Mouse (Mus musculus) NIH3T3 (cell line): ENCODE measurements around the gene Ankrd27.
A peak's percentile ranks its signal among the peaks of the same experiment; 100 is the strongest.

Source experiments
- DNase-seq: peaks from one replicate; pipeline ENCODE4 v3.0.0-alpha.2; 2012; ENCODE audit warnings: low read depth

Ankrd27 gene

DNA sequence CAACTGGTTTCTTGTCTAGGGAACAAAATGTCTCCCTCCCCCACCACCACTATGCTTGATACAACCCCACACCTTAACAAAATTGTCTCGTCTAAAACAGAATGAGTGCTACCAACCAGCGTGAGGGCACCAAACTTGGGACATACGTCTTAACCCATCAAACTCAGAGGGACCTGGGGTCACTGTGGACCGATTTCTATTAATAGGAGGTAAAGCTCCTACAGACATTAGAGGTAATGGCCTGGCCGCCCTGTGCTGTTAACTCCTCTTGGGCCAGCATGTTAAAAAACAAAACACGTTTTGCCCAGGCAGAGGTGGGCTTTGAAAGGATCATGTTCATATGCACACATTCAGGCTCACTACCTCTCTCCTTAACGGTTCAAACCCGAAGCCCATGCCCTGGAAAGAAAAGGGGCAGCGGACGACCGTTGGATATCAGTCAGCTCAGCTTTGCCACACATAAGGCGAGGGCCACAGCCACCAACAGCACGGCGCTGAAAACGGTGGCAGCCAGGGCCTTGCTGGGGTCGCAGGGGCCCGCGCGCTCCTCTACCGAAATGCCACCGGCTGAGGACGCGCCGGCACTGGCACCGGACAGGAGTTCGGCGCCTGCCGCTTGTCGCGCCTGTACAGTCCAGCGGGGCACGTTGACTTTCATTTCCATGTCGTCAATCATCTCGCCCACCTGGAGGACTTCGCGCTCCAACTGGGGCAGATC lies 1.8 kb upstream of the Ankrd27 start:
- no peak for DNase-seq

DNA sequence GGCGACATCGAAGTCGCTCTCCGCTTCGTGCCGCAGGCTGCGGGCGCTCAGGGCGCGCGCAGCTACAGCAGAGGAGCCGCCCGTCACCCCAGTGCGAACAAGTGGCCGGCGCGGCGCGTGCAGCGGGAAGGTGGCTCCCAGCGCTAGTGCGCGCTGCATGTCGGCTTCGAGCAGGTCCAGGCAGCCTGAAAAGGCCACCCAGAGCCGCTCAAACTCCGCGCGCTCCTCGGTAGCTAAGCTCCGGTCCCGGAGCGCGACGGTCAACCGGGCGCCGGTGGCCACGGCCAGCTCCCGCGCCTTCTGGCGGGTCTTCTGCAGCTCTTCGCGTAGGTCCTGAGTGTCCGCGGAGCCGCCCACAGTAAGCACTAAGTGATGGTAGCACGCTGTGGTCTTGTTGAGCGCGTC lies 1.3 kb upstream of the Ankrd27 start:
- no peak for DNase-seq

DNA sequence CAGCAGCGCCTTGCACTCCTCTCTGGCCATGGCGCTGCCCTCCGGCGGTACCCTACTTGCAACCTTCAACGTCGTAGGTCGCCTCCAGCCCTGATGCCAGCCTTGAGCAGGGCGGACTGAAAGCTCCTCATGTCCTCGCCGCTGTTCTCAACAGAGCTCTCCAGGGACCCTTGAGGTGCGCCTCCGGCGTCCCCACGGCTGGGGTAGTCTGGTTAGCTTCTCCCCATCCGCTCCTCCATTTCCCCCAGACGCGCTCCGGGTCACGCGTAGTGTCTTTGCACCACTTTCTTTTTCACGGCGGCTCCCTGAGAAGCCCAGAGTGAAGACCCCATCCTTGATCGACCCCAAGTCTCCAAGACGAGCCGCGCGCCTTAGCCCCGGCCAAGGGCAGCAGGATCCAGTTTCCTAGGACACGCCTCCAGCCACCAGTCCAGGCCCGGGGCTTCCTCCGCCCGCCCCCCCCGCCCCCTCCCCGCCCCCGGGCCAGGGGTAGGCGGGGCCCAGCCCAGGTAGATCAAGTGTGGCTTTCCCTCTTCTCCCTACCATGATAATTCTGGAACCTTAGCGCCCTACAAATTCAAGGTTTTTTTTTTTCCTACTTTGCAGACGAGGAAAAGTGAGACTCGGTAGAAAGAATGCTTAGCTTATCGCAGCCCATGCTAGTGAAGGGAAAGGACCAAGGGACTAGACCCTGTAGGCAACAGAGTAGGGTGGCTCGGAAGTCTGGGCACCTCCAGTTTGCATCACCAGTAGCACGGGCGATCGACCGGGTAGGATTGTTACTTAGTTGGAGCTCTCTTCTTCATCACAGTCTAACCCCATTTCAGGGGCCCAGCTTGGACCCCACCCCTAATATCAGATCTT lies 621 bp upstream of the Ankrd27 start, which contains the start of gene Rgs9bp:
Rgs9bp (minus strand) TSS at position 392 of the 864 bp plus-strand sequence.
- peak; percentile 75 for DNase-seq

DNA sequence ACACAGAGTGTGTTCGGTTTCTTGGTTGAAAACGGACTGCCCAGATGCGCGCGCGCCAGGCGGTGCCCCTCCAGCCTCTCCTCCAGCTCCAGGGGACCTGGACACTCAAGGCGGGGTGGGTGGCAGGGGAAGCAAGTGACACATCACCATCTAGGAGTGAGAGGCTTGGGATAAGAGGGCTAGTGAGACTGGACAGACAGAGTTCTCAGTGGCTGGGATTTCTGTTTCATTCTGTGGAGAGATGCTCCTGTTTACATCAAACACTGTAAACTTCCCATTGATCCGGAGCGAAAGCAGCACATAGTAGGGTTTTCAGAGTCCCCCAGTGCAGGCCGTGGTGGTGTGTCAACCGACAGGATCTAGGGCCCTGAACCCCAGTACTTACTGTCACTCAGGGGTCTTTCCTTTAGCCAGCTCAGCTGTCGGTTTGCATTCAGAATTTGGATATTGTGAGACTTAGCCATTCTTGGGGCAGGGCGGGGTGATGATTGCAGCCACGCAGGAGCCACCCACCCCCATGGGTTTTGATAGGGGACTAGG lies 932 bp downstream of the Ankrd27 start:
- DNase-seq, result no peak

DNA sequence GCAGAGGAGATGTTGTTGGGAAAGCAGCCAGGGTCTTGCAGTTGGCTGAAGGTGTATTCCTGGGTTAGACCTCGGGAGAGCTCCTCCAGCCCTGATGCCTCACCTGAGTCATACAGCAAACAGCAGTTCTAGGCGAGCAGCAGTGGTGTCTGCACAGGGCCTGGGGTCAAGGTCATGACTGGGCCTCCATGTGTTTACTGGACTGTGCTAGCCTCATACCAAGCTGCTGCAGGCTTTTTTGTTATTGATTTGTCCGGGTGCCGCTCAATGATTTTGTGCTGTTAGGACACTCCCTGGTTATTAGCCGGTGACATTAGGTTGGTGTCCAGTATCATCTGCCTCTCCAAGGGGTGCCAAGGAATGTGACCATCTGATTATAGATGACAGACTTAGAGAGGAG lies 1.7 kb downstream of the Ankrd27 start:
- DNase-seq, result no peak

DNA sequence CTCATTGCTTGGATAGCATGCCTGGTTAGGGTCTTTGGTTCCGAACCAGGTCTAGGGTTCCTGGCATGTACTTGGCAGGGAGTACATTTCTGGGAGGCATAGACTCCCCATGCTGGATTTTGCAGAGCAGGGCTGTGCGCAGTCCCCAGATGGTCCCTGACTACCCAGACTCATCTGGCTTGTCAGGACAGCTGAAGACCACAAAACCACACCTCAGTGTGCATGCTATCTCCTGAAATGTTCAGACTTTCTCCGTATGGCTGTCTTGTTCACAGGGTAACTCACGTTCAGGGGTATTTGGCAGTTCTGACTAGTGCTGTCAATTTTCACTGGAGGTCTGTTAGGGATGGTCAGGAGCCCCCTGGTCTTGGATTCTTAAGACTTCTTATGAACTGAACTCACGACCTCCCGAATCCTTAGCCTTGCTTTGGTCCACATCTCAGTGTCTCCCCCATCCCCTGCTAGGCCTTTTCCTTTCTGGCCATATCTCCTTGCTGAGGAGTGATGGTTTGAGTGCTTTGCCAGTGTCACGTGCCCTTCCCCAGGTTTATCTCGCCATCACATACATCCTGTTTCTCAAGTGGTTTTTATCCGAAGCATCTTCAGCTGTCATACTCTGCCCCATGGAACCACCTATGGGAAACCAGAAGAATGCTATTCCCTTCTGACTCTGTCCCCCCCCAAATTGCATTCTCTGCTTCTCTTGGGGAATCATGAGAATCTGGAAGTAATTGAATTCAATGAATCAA lies 2.8 kb downstream of the Ankrd27 start:
- no peak for DNase-seq

DNA sequence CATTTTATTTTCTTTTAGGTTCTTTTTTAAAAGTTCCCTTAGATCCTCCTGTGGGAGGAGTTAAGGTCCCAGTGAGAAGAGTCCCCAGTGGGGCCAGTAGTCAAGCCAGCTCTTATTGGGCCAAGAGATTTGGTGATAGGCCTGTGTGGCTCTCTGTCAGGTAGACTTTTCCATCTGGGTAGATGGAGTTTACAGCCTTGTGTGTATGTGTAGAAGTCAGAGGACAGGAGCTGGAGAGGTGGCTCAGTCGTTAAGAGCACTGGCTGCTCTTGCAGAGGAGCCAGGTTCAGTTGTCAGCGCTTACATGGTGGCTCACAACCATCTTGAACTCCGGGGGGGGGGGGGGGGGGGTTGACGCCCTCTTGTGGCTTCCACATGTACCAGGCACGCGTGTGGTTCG lies 3.4 kb downstream of the Ankrd27 start:
- DNase-seq, result no peak

DNA sequence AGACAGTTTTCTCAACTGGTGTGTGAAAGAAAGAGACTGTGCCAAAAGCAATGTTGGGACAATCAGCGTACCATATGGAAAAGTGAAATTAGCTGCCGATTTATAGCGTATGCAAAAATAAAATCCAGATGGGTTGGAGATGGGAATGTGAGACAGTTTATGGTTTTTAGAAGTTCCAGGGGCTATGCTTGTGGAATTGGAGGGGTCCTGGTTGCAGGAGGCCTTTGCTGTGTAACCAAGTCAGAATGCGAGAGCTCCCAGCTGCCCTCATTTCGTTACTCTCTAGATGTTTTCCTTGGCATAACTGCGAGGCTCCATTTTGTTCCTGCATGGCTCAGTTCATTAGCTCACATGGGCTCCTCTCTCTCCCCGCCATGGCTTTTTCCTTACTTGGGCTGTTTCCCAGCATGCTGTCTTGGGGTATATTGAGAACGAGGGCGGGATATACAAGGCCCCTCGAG lies 4.7 kb downstream of the Ankrd27 start:
- DNase-seq, result no peak

DNA sequence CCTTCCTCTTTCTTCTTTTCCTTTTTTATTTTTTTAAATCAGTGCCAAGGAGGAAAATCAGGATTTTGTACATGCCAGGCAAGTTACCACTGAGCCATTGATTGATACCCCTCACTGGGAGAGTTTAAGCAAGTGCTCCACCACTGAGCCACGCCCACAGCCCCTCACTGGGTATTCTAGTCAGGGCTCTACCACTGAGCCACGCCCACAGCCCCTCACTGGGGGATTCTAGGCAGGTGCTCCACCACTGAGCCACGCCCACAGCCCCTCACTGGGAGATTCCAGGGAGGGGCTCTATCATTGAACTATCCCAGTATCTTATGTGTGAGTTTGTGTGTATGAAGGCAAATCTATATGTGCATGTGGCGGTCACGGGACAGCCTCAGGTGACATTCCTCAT lies 8.3 kb downstream of the Ankrd27 start:
- no peak for DNase-seq

DNA sequence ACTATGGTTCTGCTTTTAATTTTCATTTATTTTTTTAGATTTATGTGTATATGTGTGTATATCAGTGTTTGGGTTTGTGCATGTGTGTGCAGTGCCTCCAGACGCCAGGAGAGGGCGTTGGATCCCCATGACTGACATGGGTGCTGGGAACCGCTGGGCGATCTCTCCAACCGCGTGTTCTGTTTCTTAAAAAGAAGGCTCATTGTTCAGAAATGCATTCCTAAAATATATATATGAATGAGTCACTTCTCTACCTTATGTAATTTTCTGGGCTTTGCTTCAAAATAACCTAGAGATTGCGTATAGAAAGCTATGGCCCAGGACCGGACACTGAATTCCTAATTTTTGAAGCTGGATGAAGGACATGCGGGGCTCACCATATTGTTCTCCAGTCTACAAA lies 13.4 kb downstream of the Ankrd27 start:
- peak; percentile 55 for DNase-seq

DNA sequence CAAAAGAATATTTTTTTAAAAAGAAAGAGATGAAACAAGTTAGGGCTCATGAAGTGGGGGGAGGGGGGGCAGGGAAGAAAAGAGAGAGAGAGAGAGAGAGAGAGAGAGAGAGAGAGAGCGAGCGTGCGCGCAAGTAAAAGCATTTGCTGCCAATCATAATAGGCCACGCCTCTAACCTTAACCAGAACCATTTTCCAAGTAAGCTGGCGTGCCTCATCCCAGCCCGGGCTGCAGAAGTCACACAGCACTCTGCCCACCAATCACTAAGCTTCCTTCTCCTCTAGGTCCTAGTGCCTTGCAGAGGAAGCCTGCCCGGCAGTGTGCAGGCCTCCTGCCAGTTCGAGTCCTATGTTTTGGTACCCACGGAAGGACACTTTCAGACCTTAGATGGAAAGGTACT lies 14.0 kb downstream of the Ankrd27 start:
- no peak for DNase-seq

DNA sequence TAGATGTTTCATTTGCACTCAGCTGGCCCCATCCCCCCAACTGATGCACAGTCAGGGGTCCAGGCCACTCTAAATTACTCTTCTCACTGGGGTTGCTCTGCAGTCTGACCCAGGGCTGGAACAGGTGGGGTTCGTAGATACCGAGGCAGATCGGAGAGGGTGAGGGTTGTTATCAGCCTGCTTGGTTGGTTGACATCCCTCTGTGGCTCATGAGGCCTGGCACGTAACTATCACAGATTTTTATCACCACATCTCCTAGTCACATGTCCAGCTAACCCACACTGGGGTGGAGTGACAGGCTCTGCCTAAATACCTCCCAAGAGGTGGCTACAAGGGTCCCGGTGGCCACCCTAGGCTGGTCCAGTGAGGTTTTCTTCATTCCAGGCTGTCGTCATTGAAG lies 15.1 kb downstream of the Ankrd27 start:
- no peak for DNase-seq

DNA sequence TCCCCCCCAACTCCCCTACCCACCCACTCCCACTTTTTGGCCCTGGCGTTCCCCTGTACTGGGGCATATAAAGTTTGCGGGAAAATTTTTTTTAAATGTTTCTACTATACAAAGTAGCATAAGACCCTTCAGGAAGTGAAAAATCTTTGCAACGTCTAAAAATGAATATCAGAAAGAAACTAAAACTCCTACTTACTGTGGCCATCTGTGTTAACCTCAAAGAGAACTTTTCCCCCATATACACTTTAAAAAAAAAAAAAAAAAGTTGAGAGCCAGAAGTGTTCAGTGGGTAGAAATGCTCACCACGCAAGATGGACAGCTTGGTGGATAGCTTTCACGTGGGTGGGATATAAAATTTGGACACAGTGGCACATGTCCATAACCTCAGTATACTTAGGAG lies 16.7 kb downstream of the Ankrd27 start:
- no peak for DNase-seq

DNA sequence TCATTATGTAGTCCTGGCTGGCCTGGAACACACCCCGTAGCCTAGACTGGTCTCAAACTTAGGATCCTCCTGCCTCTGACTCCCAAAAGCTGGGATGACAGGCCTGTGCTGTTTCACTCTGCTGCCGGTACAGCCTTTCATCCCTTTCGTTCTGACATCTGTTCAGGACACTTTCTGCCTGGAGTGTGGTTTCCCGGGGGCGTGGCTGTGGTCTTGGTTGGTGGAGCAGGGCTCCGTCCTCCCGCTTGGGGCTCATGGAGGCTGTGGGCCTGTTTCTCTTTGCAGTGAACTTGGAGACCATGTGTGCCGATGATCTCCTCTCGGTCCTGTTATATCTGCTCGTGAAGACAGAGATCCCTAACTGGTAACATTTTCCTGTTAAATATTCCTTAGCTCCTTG lies 20.8 kb downstream of the Ankrd27 start:
- no peak for DNase-seq

DNA sequence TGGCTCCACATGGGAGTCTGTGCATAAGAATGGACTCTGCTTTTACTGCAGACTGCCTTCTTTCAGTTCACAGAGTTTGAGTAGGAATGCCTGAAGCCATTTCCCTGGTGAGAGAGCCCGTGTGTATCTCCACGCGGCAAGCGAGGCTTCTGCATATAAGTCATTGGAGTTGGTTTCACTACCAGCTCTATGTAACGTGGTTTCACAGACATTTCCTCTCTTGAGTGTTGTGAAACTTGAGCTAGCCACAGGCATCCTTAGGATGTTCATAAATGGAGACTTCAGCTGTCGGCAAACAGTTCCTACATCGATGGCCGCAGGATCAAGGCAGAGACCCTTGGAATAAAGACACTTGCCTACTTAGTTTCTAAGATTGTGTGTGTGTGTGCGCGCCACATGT lies 23.2 kb downstream of the Ankrd27 start:
- no peak for DNase-seq

DNA sequence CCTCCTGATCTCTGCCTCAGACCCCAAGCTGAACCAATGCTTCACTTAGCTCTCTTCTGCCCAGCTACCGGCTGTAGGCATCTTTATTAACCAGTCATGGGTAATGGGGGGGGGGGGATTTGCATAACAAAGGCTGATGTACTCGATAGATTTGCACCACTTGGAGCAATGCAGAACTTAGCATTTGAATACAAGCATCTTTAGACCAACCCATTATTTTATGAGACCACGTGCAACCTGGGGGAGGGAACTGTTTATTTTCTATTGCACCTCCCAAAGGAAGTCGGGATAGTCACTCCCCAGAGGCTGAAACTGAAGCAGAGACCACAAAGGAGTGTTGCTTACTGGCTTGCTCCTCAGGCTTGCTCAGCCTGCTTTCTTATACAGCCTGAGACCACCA lies 31.5 kb downstream of the Ankrd27 start:
- DNase-seq, result no peak

DNA sequence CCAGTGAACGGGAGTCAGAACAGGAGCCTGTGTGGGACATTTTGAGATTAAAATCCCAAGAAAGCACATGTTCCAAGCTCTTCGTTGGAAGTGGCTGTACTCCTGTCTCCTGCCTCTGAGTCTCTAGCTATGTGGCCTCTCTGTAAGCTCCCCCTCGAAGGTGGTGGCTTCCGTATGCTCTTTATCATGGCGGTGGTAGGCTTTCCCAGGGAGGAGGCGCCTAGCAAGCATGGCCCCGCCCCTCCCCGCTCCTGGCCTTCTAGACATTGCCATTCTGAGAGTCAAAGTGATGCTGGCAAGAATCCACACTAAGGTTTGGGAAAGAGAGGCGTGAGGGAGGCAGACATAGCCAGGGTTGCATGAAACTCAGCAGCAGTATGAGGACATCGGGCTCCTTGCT lies 36.6 kb downstream of the Ankrd27 start:
- DNase-seq, result no peak

DNA sequence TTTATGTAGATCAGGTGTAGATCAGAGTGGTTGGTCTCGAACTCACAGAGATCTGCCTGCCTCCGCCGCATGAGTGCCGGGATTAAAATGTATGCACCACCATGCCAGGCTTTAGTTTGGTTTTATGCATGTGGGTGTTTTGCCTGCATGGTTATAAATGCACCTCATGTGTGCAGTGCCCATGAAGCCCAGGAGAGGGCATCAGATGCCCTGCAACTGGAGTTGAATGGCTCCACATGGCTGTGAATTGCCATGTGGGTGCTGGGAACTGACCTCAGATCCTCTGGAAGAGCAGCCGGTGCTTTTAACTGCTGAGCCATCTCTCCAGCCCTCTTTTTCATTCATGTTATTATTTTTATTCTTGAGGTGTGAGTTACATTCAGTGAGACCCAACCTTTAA lies 40.0 kb downstream of the Ankrd27 start:
- peak; percentile 14 for DNase-seq

DNA sequence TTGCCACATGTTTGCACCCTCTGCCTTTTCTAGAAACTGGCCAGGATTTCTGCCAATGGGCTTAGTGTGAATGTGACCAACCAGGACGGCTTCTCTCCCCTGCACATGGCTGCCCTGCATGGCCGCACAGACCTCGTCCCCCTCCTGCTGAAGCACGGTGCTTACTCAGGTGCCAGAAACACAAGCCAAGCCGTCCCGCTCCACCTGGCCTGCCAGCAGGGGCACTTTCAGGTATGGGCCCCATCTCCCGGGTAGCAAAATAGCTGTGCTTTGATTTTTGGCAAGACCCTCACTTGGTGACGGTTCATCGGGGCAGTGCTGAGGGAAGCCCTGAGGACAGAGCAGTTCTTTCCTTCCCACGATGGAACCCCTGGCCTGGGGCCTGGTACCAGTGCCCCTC lies 41.3 kb downstream of the Ankrd27 start:
- DNase-seq, result no peak

DNA sequence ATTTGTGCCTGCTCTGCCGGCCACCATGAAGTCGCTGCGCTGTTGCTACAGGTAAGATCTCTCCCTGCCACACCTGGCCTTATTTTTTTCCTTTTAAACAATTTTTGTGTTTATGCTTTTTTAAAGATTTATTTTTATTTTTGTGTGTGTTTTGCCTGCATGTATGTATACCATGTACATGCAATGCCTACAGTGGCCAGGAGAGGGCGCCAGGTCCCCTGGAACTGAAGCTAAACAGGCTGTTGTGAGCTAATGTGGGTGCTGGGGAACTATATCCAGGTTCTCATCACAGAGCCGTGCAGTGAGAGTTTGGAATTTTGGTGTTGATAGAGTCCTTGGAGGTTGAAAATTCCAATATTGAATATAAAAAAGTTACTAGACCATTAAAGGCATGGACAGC lies 42.5 kb downstream of the Ankrd27 start:
- peak; percentile 66 for DNase-seq

DNA sequence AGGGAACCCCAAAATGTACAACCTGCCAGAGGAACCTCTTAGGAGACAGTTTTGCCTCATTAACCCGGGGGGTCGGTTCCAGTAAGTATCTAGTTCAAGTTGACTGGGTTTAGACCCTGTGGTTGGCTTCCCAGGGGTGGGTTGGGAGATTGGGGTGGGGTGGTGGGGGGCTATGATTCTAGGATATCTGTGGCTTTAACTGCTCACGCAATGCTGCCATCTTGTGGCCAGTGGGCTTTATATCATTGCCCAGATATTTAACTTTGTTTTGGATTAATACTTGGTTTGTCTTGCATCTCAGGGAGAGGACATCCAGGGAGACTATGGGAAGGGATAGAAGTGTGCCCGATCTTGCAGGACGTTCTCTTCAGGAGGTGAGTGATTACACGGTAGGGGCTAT lies 50.2 kb downstream of the Ankrd27 start:
- peak; percentile 70 for DNase-seq

DNA sequence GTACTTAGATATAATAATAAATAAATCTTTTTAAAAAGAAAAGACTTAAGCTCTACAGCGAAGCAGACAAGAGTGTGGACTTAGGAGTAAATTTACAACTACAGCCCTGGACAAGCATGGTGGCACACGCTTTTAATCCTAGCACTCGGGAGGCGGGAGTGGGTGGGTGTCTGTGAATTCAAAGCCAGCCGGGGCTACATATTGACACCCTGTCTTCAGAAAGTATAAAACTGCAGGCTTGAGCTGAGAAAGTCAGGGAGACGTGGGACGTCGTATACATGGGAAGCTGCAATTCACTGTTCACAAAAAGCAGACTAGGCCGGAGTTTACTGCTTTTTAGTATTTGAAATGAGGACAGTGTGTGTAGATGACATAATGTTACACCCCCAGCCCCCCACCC lies 50.8 kb downstream of the Ankrd27 start:
- no peak for DNase-seq
